Mouse (Mus musculus): ENCODE results near the gene Srek1.

DNA sequence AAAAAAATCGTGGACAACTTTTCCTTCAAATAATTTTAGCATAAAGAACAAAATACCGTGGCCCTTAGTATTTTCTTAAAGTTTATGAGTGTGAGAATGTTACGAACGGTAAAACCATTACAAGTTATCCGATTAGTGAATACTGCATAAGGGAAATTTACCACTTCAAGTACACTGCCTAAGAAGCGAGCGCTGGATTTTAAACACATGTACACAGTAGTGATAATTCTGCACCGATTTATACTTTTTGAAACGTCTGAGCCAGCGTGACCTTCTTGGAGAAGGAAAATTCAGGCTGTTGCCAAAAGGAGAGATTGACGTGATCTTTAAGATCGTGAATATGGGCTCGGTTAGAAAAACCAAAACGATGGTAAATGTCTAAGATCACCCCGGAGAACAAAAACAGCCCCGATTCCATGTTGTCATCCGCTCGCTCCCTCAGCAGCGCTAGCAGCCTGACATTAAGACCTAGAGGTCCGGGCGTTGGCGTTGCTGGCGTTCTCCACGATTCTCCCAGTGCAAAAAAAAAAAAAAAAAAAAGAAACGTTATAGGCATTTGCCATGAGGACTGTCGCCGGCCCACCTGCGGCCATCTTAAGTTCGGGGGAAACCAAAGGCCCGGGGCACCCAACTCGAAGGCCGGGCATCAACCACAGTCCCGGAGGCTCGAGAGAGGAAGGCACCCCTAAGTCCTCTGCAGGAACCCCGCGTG is 845 bp downstream of the Srek1 start:
- TF ChIP-seq POLR2A (IDR thresholded peaks at IDR 0.05; ENCODE audit: insufficient read depth, low read depth, low read length) (no peak), CTCF (IDR thresholded peaks at IDR 0.05; ENCODE audit: insufficient read depth, low read depth, low read length) (no peak)

All from olfactory bulb, adult 2 months (tissue).